Mouse (Mus musculus): Measurements from ENCODE around the gene Ascc1.

The Ascc1 gene

GRCm38 (mm10) chr10:60005264-60005663 is 2.7 kb downstream of the Ascc1 start:
- no peak for DNase-seq (ENCODE audit: extremely low read depth, insufficient read length, low spot score)

DNA sequence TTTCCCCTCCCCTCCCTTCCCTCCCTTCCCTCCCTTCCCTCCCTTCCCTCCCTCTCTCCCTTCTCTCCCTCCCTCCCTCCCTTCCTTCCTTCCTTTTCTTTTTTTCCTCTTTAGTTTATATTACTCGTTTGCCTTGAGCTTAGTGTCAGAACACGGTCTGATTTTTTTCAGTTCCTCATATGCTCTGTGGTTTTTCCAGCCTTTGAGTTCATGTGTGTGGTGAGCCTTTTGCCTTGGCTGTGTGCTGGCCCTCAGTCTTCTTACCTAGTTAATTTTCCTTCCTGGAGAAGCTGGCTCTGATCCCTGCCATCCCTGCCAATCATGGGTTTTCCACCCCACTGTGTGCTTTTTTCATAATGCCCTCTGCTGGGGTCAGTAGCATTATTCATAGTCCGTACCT is 6.5 kb downstream of the Ascc1 start:
- no peak for DNase-seq (ENCODE audit: extremely low read depth, insufficient read length, low spot score)

DNA sequence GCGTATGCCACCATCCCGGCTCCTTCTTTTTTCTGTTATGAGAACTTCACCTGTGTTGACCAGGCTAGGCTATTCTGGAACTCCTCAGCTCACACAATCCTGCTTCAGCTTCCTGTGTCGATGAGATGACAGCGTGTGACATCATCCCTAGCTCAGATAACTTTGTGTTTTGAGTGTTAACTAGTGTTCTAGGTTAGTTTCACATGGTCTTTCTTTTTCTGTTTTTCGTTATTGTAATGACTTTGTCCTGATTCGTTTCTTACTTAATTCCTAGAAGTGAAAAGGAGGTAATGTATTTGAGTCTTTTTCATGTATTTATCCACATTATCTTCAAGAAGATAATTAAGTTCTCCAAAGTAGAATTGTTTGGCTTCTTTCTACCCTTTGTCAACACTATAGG is 13.6 kb downstream of the Ascc1 start:
- no peak for DNase-seq (ENCODE audit: extremely low read depth, insufficient read length, low spot score)

DNA sequence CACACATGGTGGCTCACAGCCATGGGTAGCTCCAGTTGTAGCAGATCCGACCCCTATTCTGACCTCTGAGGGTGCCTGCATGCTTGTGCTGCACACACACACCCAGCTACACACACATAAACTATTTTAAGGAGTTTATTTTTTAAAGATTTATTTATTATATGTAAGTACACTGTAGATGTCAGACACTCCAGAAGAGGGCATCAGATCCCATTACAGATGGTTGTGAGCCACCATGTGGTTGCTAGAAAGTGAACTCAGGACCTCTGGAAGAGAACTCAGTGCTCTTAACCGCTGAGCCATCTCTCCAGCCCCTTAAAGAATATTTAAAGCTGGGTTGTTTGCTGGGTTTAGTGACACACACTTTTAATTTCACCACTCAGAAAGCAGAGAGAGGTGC is 16.7 kb downstream of the Ascc1 start:
- DNase-seq (ENCODE audit: extremely low read depth, insufficient read length, low spot score) = no peak

- DNase-seq (ENCODE audit: extremely low read depth, insufficient read length, low spot score) = peak; percentile 31
Observed at GRCm38 (mm10) chr10:60023751-60024150, 21.1 kb downstream of the Ascc1 start.

DNA sequence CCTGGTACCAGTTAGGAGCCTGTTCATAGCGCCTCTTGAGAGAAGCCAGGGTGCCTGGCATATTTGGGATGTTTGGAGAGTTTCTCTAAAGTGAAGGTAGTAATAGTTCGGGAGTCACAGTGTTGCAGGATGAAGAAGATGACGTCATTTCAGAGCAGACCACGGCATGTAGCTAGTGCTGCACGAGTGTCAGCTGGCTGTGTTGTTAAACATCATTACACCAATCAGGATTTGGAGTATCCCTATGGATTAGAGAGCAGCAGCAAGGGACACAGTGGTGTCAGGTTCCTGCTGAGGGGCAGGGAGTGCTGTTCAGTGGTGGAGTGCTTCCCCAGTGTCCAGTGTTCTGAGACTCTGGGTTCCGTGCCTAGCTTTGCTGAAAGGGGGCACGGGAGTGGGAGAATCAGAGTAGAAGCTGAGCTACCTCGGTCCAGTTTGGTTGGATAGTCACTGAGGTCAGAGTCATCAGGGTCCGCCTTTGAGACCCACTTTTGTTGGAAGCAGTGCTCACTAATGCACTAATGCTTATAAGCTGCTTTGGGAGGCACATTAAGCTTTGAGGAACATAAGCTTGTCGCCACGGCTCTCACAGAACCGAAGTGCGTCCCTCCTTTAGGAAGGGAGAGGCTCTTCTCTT is 24.3 kb downstream of the Ascc1 start:
- no peak for DNase-seq (ENCODE audit: extremely low read depth, insufficient read length, low spot score)

DNA sequence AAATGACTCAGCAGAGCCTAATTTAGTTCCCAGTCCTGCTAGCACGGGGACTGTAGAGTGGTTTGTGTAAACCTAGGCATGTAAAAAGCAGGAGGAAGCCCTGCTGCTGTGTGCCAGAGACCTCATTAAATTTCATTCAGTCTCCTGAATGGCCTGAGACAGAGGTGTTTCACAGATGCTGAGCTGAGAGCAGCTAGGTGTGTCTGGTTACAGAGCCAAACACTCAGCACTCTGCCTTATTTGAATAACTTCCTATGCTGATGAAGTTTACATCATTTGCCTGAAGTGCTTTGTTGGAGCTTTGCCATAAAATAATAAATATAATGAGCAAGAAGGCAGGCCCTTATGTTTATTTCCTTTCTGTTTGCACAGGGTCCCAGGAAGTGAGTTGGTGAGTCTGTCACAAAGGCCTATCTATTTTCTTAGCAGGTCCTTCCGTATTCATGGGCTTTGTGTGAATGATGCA is 25.0 kb downstream of the Ascc1 start:
- DNase-seq (ENCODE audit: extremely low read depth, insufficient read length, low spot score) = no peak

DNA sequence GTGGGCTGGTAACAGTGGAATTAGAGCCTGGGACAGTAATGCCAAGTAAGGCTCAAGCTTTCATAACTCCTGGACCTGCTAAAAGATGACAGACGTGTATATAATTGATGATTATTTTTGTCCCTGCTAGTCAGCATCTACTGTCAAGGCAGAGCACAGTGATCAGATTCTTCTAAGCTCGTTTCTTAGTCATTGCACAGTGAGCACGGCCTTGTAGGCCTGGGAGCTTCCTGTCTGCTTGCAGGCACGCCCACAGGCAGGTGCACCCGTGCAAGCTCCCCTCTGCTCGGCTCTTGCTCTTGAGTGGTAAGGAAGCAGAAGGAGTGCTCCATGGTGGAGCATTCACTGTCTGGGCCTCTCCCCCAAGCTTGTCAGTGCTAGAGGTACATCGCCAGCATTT is 25.6 kb downstream of the Ascc1 start:
- DNase-seq (ENCODE audit: extremely low read depth, insufficient read length, low spot score) = no peak

DNA sequence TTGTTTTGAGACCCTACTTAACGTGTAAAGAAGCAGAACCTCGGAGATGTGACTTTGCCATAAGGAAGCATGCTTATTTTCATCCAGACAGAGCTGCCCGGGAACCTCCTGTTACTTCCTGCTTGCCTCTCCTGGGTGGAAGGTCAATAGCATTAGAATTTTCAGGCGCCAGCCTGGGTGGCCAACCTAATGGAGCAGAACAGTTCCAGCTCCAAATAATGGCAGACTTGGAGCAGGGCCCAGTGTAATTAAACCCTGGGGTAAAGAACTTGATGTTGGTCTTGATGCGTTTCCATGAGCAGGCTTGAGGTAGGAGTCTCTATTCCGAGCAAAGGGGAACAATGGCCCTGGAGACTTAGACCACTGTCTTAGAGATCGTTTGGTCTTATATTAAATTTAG is 26.4 kb downstream of the Ascc1 start:
- no peak for DNase-seq (ENCODE audit: extremely low read depth, insufficient read length, low spot score)

DNA sequence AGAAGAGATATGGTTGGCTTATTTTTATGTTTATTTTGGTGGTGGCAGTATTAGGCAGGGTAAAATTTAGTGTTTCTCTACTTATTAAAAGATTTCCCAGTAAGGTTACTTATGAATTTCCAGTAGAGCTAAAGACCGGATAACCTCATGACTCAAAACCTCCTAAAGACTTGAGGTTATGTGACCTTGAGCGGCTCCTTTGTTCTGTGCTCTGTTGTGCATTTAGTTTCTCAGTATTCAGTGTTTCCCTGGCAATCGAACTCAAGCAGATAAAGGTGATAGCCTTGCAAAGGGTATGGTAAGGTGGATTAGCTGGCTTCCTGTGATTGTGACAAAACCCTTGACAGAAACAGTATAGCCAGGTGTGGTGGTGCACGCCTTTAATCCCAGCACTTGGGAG is 26.8 kb downstream of the Ascc1 start:
- DNase-seq (ENCODE audit: extremely low read depth, insufficient read length, low spot score) = no peak

DNA sequence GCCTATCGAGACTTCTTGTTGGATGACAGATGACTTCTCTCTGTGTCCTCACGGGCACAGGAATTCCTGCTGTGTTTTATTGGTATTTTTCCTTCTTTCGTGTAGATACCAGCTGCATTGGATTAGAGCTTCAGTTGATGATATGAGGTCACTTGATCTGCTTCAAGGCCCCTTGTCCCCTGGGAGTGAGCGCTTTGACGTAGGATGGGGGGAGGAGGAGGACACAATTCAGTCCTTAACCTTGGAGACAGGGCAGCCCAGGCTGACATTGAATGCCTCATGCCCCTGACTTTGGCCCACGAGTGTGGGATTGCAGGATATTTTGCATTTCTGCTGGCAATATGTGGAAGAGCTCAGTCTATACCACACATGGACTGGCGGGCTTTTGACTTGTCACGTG is 29.0 kb downstream of the Ascc1 start:
- DNase-seq (ENCODE audit: extremely low read depth, insufficient read length, low spot score) = no peak

GRCm38 (mm10) chr10:60031985-60032384 is 29.4 kb downstream of the Ascc1 start:
- DNase-seq (ENCODE audit: extremely low read depth, insufficient read length, low spot score) = no peak

GRCm38 (mm10) chr10:60032622-60033021 is 30.0 kb downstream of the Ascc1 start:
- DNase-seq (ENCODE audit: extremely low read depth, insufficient read length, low spot score) = no peak

DNA sequence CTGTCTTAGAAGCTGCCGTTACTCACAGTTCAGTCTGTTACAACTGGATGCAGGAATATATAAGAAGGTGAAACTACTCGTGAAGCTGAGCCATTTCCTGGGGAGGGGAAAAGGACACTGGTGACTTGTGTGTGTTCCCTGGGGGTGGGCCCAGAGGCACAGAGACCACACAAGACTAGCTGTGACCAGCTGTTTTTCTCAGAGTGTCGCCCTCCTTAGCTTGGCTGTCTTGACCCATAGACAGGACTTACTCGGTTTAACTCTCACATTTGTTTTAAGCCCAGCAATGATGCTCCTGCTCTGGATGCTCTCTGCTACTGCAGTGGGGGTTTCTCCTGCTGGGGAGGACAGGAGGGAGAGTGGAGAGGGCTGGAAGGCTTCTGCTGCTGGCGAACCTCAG is 30.5 kb downstream of the Ascc1 start:
- no peak for DNase-seq (ENCODE audit: extremely low read depth, insufficient read length, low spot score)

DNA sequence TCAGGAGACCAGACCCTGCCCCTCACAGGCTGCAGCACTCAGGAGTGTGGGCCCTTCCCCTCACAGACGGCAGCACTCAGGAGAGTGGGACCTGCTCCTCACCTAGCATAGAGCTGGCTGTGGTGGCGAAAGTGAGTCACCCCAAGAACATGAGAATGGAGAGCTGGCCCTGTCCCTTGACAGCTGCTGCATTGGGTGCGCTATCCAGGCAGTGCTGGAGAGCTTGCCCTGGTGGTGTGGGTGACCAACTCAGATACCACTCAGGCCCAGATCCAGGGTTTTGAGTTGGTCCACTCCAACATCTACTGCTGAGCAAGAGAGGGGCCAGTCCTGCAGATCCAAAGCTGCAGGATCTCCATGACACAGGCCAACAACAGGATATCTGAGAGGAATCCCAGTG is 32.0 kb downstream of the Ascc1 start:
- peak; percentile 12 for DNase-seq (ENCODE audit: extremely low read depth, insufficient read length, low spot score)

DNA sequence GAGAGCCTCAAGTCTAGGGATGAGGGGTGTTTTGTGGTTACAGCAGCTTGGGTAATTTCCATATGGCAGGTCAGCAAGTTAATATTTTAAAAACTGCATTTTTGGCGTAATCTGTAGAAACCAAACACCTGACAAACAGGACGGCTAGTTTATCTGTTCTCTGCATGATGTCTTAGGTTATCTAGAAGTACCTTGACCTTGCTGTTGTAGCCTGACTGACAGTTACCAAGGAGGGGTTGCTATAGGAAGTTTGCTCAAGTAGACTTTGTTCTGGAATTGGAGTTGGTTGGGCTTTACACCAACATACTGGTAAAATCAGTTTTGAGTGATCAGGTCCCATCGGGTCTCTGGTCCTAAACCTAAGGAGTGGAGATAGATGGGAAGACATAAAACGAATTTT is 33.1 kb downstream of the Ascc1 start:
- DNase-seq (ENCODE audit: extremely low read depth, insufficient read length, low spot score) = no peak

DNA sequence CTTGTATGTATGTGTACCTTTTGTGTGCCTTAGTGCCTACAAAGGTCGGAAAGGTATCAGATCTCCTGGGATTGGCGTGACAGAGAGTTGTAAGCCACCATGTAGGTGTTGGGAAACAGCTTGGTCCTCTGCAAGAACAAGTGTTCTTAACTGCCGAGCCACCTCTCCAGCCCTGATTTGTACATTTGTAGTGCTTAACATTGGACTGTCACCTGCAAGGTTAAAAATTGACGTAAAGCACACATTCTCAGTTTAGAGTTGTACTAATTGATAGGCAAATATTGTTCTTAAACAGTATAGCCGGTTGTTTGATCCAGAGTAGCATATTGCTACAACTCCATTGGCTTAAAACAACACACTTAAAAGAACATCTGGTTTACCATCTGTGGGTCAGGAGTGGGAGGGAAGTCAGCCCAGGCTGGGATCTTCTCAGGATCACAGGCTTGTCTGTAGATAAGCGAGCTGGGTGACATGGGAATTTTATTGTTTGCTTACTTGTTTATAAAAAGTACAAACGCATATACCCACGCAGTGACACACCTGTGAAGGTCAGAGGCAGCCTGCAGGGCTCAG is 39.8 kb downstream of the Ascc1 start:
- no peak for DNase-seq (ENCODE audit: extremely low read depth, insufficient read length, low spot score)

DNA sequence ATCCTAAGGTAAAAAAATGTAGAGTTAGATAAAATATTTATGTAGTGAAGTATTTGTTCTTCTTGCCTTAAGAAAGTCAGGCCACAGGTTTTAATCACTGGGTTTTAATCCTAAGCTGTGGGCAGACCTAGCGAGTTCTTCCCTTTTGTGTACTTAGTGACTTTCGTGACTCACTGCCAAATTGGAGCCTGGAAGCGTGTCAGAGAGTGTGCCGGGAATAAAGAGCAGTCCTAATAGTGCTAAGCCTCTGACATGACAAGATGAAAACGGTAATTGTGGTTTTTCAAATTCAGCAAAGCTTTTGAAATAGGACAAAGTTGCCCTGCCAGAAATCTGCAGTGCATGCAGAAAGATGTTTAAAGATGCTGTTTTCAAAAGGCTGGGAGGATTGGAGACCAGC is 44.1 kb downstream of the Ascc1 start:
- DNase-seq (ENCODE audit: extremely low read depth, insufficient read length, low spot score) = no peak

DNA sequence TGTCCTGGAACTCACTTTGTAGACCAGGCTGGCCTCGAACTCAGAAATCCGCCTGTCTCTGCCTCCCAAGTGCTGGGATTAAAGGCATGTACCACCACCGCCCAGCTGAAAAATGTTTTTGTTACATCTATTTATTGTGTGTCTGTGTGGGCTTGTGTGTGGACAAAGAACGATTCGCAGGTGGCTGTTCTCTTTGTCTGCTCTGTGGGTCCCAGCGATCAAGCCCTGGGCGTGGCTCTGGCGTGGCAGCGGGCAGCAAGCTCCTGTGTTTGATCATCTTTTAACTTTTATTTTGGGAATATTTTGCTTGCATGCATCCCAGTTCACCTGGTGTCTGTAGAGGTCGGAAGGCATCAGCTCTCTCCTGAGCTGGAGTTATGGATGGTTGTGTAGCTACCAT is 48.0 kb downstream of the Ascc1 start:
- no peak for DNase-seq (ENCODE audit: extremely low read depth, insufficient read length, low spot score)

- no peak for DNase-seq (ENCODE audit: extremely low read depth, insufficient read length, low spot score)
Observed at GRCm38 (mm10) chr10:60053073-60053472, 50.5 kb downstream of the Ascc1 start.

- no peak for DNase-seq (ENCODE audit: extremely low read depth, insufficient read length, low spot score)
Observed at GRCm38 (mm10) chr10:60062173-60062572, 59.6 kb downstream of the Ascc1 start.

DNA sequence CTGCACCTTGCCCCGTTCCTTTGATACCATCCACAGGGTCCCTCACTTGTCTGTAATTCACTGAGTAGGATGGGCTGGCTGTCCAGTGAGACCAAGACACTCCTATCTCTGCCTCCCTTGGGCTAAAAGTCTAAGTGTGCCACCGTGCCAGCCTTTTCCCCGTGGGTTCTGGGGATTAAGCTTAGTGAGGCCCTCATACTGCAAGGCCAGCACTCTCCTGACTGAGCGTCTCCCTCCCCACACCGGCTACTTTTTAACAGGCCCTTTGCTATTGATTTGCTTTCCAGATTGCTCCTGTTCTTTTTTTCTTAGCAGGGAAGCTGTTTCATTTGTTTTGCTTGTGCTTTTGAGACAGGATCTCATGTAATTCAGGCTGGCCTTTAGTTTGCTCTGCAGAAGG is 60.3 kb downstream of the Ascc1 start:
- DNase-seq (ENCODE audit: extremely low read depth, insufficient read length, low spot score) = no peak

- no peak for DNase-seq (ENCODE audit: extremely low read depth, insufficient read length, low spot score)
Observed at GRCm38 (mm10) chr10:60066524-60066923, 63.9 kb downstream of the Ascc1 start.

All from 3134 (cell line).